Mouse (Mus musculus): ENCODE results near the gene Nfya.

DNA sequence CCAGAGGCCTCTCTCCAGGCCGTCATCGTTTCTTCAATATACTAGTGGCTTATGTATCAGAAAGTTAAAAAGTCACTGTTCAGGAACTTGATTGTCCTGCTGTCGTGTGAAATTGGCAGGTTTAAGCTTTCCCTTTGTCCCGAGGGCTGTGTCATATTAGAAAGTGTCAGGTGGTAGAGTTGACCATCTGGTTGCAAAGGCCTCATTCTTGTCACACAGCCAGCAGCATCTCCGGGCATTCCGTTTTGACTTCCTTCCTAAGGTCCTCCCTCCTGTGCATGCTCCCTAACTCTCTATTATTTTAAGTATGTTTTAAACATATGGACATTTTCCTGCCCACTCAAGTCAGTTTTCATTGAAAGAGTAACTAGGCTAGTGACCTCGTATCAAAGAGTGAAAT is 6.3 kb upstream of the Nfya start:
- no peak for TF ChIP-seq EP300 (IDR thresholded peaks at IDR 0.05; ENCODE audit: low read length)
- TF ChIP-seq MEF2A (IDR thresholded peaks at IDR 0.05; ENCODE audit: borderline replicate concordance, low read depth, low read length) = no peak
- TF ChIP-seq POLR2A (IDR thresholded peaks at IDR 0.05; ENCODE audit: low read depth, low read length) = no peak
- no peak for TF ChIP-seq SMC3 (IDR thresholded peaks at IDR 0.05; ENCODE audit: low read depth, low read length)
